ENCODE assay signal across 30 mouse cellular contexts in the genomic region with DNA sequence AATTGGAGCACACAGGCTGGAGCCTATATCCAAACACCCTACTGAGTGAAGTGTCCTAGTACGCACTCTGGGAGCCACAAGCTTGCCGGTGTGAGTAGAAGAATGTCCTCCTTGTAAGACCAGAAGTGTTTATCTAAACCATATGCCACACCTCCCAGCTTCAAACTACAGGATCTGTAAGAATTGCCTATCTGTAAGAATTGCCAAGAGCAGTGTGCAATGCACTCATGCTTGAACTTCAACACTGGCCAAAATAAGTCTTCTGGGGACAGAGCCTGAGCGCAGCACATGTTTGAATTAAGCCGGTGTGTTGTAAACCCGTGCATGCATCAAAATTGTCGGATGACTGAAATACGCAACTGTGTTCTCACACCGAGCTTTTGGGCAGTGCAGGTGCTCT. TPM values are rescaled to one million over a fixed set of nuclear protein-coding genes. Genes with fewer than 3 reads are reported as not detected.
DNase-seq lines count a peak whose midpoint lies in the region; ATAC-seq and TF ChIP-seq lines count a peak whose summit lies in the region.
"Had no signal": no experiment of that assay in that cellular context is flagged by ENCODE, and none has a peak within 500 bp of the region (broad histone marks: within the 10 kb centered on the region; RNA-seq: fewer than 3 reads in every experiment).

No protein-coding gene starts in this region.

- no peak overlapping the region for H3K4me3 ChIP-seq in liver, embryonic 11.5 days (ENCODE audit: low read depth, low read length)
- no peak overlapping the region for H3K4me3 ChIP-seq in liver, embryonic 12.5 days
- H3K4me3 ChIP-seq in liver, embryonic 14.5 days (ENCODE audit: insufficient read depth in 1 of 2, low read depth in 2 of 2, low read length in 2 of 2), result no peak overlapping the region
- no peak overlapping the region for H3K4me3 ChIP-seq in lung, embryonic 14.5 days (ENCODE audit: low read depth, low read length)
- no peak overlapping the region for H3K4me3 ChIP-seq in cerebellum, adult 2 months (replicated peaks; ENCODE audit: insufficient read depth, low read depth, low read length)
- H3K4me3 ChIP-seq: embryonic facial prominence, embryonic 10.5 days; embryonic facial prominence, embryonic 15.5 days; forebrain, embryonic 13.5 days; hindbrain, embryonic 12.5 days had no signal

- TF ChIP-seq EP300 in liver, embryonic 14.5 days (IDR thresholded peaks at IDR 0.05; ENCODE audit: low read depth), result no peak

- H3K4me2 ChIP-seq in liver, embryonic 11.5 days, result peak overlapping the region; percentile 22; the same call in 1 of the 2 replicates
- no peak overlapping the region for H3K4me2 ChIP-seq in liver, embryonic 12.5 days
- H3K4me2 ChIP-seq in liver, embryonic 14.5 days (ENCODE audit: low read depth), result peak overlapping the region; percentile 15
- H3K4me2 ChIP-seq in lung, embryonic 14.5 days, result no peak overlapping the region
- H3K4me2 ChIP-seq: embryonic facial prominence, embryonic 15.5 days; forebrain, embryonic 13.5 days; heart, embryonic 11.5 days; hindbrain, embryonic 12.5 days had no signal

- intact Hi-C loops in gastrocnemius, postnatal 36 days (cut with DNase I), result no loop called here

- no peak for DNase-seq in liver, embryonic 11.5 days (ENCODE audit: low spot score)
- no peak for DNase-seq in liver, embryonic 14.5 days (ENCODE audit: low read depth in 3 of 3, low spot score in 3 of 3)
- peak; percentile 40 for DNase-seq in lung, embryonic 14.5 days
- DNase-seq in lung, postnatal 36 days, result peak; percentile 44
- DNase-seq in cerebellum, adult 2 months, result no peak
- DNase-seq in gastrocnemius, postnatal 36 days, result no peak
- no peak for DNase-seq in adrenal gland, postnatal 4 days (ENCODE audit: low spot score in 2 of 2)
- DNase-seq: adrenal gland, postnatal 14 days; cerebellum, adult 11-12 months; cerebellum, postnatal 14 days; gastrocnemius, postnatal 25 days; heart, adult 18-20 months; heart, postnatal 36 days; kidney, adult 8-10 months; kidney, postnatal 10 days; layer of hippocampus, postnatal 36 days; left cerebral cortex, postnatal 4 days; midbrain, embryonic 14.5 days; thymus, postnatal 14 days had no signal

- TF ChIP-seq CTCF in liver, embryonic 14.5 days (IDR thresholded peaks at IDR 0.05; ENCODE audit: low read depth), result no peak
- TF ChIP-seq CTCF in lung, embryonic 14.5 days (IDR thresholded peaks at IDR 0.05; ENCODE audit: low read depth), result no peak
- no peak for TF ChIP-seq CTCF in cerebellum, adult 2 months (IDR thresholded peaks at IDR 0.05; ENCODE audit: borderline replicate concordance, insufficient read depth, low read depth, low read length)

- no peaks in the 10 kb centered on the region for H3K27me3 ChIP-seq in liver, embryonic 11.5 days (replicated peaks; ENCODE audit: control insufficient read depth, insufficient read depth, low read length)
- no peaks in the 10 kb centered on the region for H3K27me3 ChIP-seq in liver, embryonic 12.5 days (replicated peaks)
- no peaks in the 10 kb centered on the region for H3K27me3 ChIP-seq in liver, embryonic 14.5 days (ENCODE audit: control insufficient read depth, insufficient read depth, low read length)
- no peaks in the 10 kb centered on the region for H3K27me3 ChIP-seq in lung, embryonic 14.5 days (ENCODE audit: insufficient read depth, low read length)
- H3K27me3 ChIP-seq in cerebellum, adult 2 months (ENCODE audit: control insufficient read depth, insufficient read depth, low read length), result no peaks in the 10 kb centered on the region
- H3K27me3 ChIP-seq: embryonic facial prominence, embryonic 15.5 days; forebrain, embryonic 13.5 days; hindbrain, embryonic 12.5 days had no signal

- H3K9ac ChIP-seq in liver, embryonic 11.5 days (ENCODE audit: low read depth, low read length), result no peak overlapping the region
- no peak overlapping the region for H3K9ac ChIP-seq in liver, embryonic 12.5 days
- no peak overlapping the region for H3K9ac ChIP-seq in liver, embryonic 14.5 days (replicated peaks)
- H3K9ac ChIP-seq in lung, embryonic 14.5 days, result no peak overlapping the region
- H3K9ac ChIP-seq: embryonic facial prominence, embryonic 15.5 days; forebrain, embryonic 13.5 days; hindbrain, embryonic 12.5 days had no signal

- TF ChIP-seq POLR2A in cerebellum, adult 2 months (IDR thresholded peaks at IDR 0.05; ENCODE audit: borderline replicate concordance, insufficient read depth, low read length), result no peak

- no peaks in the 10 kb centered on the region for H3K36me3 ChIP-seq in liver, embryonic 11.5 days (ENCODE audit: control insufficient read depth, insufficient read depth, low read length)
- H3K36me3 ChIP-seq in liver, embryonic 12.5 days, result no peaks in the 10 kb centered on the region
- H3K36me3 ChIP-seq in liver, embryonic 14.5 days (replicated peaks; ENCODE audit: control insufficient read depth, insufficient read depth, low read depth), result no peaks in the 10 kb centered on the region
- H3K36me3 ChIP-seq in lung, embryonic 14.5 days (ENCODE audit: insufficient read depth), result no peaks in the 10 kb centered on the region
- H3K36me3 ChIP-seq: embryonic facial prominence, embryonic 10.5 days; embryonic facial prominence, embryonic 15.5 days; hindbrain, embryonic 12.5 days had no signal

- H3K27ac ChIP-seq in liver, embryonic 11.5 days (ENCODE audit: low read depth, low read length), result no peak overlapping the region
- no peak overlapping the region for H3K27ac ChIP-seq in liver, embryonic 12.5 days
- H3K27ac ChIP-seq in liver, embryonic 14.5 days, result no peak overlapping the region
- H3K27ac ChIP-seq in lung, embryonic 14.5 days (ENCODE audit: low read depth), result peak overlapping the region; percentile 18; the same call in 1 of the 2 replicates
- H3K27ac ChIP-seq in cerebellum, adult 2 months (ENCODE audit: insufficient read depth, low read length), result no peak overlapping the region
- H3K27ac ChIP-seq: embryonic facial prominence, embryonic 10.5 days; embryonic facial prominence, embryonic 15.5 days; forebrain, embryonic 13.5 days; hindbrain, embryonic 12.5 days; hindbrain, postnatal 0 days; macrophage had no signal

- H3K9me3 ChIP-seq in liver, embryonic 11.5 days (ENCODE audit: control insufficient read depth, low read length), result no peaks in the 10 kb centered on the region
- no peaks in the 10 kb centered on the region for H3K9me3 ChIP-seq in liver, embryonic 12.5 days (replicated peaks)
- H3K9me3 ChIP-seq in liver, embryonic 14.5 days (ENCODE audit: control insufficient read depth, low read length), result no peaks in the 10 kb centered on the region
- no peaks in the 10 kb centered on the region for H3K9me3 ChIP-seq in lung, embryonic 14.5 days (ENCODE audit: low read depth, low read length)
- H3K9me3 ChIP-seq: embryonic facial prominence, embryonic 10.5 days; embryonic facial prominence, embryonic 15.5 days; forebrain, embryonic 13.5 days; hindbrain, embryonic 12.5 days had no signal

- no peaks in the 10 kb centered on the region for H3K4me1 ChIP-seq in liver, embryonic 11.5 days (replicated peaks; ENCODE audit: control insufficient read depth, insufficient read depth, low read length)
- H3K4me1 ChIP-seq in liver, embryonic 12.5 days, result no peaks in the 10 kb centered on the region
- H3K4me1 ChIP-seq in liver, embryonic 14.5 days (replicated peaks; ENCODE audit: control insufficient read depth in 2 of 2, insufficient read depth in 2 of 2, low read length in 1 of 2), result peaks cover 0 to 8% of the 10 kb centered on the region in 2 experiments; a peak in 2 of 4 replicates
- 0 out of 2 replicates have a peak, but pooled peaks cover 2% of the 10 kb centered on the region for H3K4me1 ChIP-seq in lung, embryonic 14.5 days (ENCODE audit: insufficient read depth)
- no peaks in the 10 kb centered on the region for H3K4me1 ChIP-seq in cerebellum, adult 2 months (ENCODE audit: control insufficient read depth, insufficient read depth, low read length)
- H3K4me1 ChIP-seq: embryonic facial prominence, embryonic 10.5 days; embryonic facial prominence, embryonic 15.5 days; forebrain, embryonic 13.5 days; hindbrain, embryonic 12.5 days had no signal

- no peak for ATAC-seq in liver, embryonic 11.5 days (replicated peaks; ENCODE audit: low FRiP score)
- no peak for ATAC-seq in liver, embryonic 12.5 days
- ATAC-seq in liver, embryonic 14.5 days (ENCODE audit: insufficient read depth), result peak; percentile 47; the same call in 1 of the 2 replicates
- ATAC-seq in lung, embryonic 14.5 days (ENCODE audit: insufficient read depth), result peak; percentile 47; the same call in 1 of the 2 replicates
- ATAC-seq: forebrain, embryonic 13.5 days; hindbrain, postnatal 0 days; intestine, embryonic 16.5 days had no signal

- WGBS in liver, embryonic 11.5 days, result 65% methylated on average over 8 of the region's 8 CpGs
- WGBS in liver, embryonic 12.5 days (ENCODE audit: insufficient replicate concordance), result 71% methylated on average over 8 of the region's 8 CpGs
- 59% methylated on average over 8 of the region's 8 CpGs for WGBS in liver, embryonic 14.5 days (ENCODE audit: insufficient replicate concordance)
- 23% methylated on average over 8 of the region's 8 CpGs for WGBS in lung, embryonic 14.5 days
- 62% methylated on average over 8 of the region's 8 CpGs for WGBS in cerebellum, adult 2 months

RNA-seq across cellular contexts. Expression of a gene that starts 21.0 kb away (rescaled TPM):
- 5.0 and 5.5 TPM in 2 replicates for polyA plus RNA-seq in liver, embryonic 11.5 days (2014; fragmentation: Nextera tagmentation; extraction: Ambion mirVana)
- 3.6 and 4.0 TPM in 2 replicates for polyA plus RNA-seq in liver, embryonic 12.5 days (2016; fragmentation: Nextera tagmentation; extraction: Ambion mirVana)
- polyA plus RNA-seq in liver, embryonic 14.5 days (2012; rRNA removed), result 4.6 and 7.9 TPM in 2 replicates
- 21.7 and 25.2 TPM in 2 replicates for polyA plus RNA-seq in liver, embryonic 14.5 days (2014; fragmentation: Nextera tagmentation; extraction: Ambion mirVana)
- polyA plus RNA-seq in lung, embryonic 14.5 days (2014; fragmentation: Nextera tagmentation; extraction: Ambion mirVana), result 1.4 and 2.3 TPM in 2 replicates
- 0.82 and 1.00 TPM in 2 replicates for polyA plus RNA-seq in cerebellum, adult 2 months (2012; rRNA removed)
- not detected for total RNA-seq in gastrocnemius, postnatal 36 days (2021)
- total RNA-seq in adrenal gland, postnatal 4 days (2021), result 10 to 100 TPM in 1 of 2 experiments, 1 to 10 TPM in 1; 1.3 to 23.9 TPM
- total RNA-seq: gastrocnemius, adult 18-20 months; heart, adult 18-20 months; heart, postnatal 36 days; layer of hippocampus, postnatal 36 days; left cerebral cortex, postnatal 4 days; monocyte, adult 5-6 weeks had no signal
- polyA plus RNA-seq: macrophage had no signal

Comparison
In these comparisons a context has a peak if more than half of its experiments do, and no peak if none do; other contexts are left out.
1. ATAC-seq: peak in liver, embryonic 14.5 days (single experiment) and lung, embryonic 14.5 days (single experiment); none in liver, embryonic 11.5 days (single experiment) and liver, embryonic 12.5 days (single experiment).
2. H3K4me2 ChIP-seq: peak in liver, embryonic 11.5 days (single experiment) and liver, embryonic 14.5 days (single experiment); none in liver, embryonic 12.5 days (single experiment) and lung, embryonic 14.5 days (single experiment).
3. DNase-seq: peak in lung, embryonic 14.5 days (single experiment) and lung, postnatal 36 days (single experiment); none in liver, embryonic 11.5 days (single experiment), liver, embryonic 14.5 days (0 of 3), cerebellum, adult 2 months (0 of 2), gastrocnemius, postnatal 36 days (0 of 2) and adrenal gland, postnatal 4 days (0 of 2).